Mouse (Mus musculus) spleen, postnatal 14 days (tissue): ENCODE data around the gene Acsl5.

Experiments
- DNase-seq, 2 experiments: peaks; one replicate each; pipeline ENCODE4 v3.0.0; 2021 to 2022; ENCODE audit warnings: low spot score in 2 of 2

The Acsl5 gene

DNA sequence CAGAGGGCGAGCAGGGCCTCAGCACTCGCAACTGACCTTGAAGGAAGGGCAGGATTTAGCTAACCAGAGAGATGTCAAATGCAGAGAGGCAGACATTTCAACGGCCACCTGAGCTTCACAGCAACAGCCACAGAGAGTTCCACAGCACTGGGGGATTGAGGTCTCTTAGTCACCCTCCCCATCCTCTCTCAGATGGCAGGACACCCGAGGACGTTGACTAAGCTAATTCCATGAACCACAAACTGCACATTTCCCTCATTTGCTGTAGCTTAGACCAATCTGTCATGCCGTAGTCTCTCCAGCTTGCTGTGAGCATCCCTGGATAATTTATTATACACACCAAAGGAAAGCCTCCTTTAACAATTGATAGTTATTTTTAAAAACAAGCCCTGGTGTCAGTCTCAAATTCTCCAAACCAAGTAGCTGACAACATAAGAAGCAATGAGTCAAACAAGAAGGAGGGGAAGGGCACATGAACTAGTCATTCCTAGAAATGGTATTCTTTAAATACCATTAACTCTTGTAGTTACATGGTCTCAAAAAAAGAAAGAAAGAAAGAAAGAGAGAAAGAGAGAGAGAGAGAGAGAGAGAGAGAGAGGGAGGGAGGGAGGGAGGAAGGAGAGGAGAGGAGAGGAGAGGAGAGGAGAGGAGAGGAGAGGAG, 11.8 kb upstream of the Acsl5 start:
- DNase-seq, result no peak

DNA sequence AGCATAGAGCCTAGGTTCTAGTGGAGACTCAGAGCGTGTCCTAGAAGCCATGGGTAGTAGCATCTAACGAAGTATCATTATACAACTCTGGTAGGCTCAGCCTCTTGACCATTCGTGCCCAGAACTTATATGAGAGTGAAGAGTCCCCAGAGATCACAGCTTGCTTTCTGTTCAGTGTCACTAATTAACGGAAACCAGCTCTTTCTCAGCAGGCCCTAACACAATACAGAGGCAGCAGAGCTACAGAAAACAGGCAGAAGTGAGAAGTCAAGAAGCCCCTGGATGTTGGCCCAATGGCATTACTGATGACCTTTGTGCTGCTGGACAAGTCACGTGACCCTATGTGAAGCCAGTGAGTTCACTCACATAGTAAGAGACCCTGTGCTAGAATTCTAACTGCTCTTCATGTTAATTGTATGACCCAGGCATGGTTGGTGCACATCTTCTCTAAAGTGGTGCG, 10.5 kb upstream of the Acsl5 start, which contains the start of gene Gucy2g:
TSS of gene Gucy2g (minus strand) at position 51 of the 460 bp plus-strand sequence.
- DNase-seq, result no peak

DNA sequence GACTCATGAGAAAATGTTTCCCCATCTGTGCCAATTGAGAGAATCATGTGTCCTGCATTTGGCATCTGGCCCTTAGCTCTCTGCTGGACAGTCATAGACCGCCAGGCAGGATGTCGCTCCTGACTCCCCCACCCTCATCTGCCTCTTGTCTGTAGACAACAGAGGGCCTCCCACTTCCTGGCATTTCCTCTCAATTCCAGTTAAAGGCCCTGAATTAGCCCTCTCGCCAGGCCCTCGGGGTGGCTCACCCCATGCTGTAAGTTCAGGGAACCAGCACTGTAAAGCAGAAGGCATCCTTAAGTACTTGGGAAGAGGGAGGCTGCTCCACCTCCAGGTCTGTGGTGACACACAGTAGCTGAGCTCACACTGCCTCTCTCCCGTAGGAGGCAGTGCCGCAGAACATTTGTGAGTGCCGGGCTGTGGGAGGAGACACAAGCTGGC, 6.9 kb upstream of the Acsl5 start:
- DNase-seq, result peak in 1 of 2 experiments; percentile 6

DNA sequence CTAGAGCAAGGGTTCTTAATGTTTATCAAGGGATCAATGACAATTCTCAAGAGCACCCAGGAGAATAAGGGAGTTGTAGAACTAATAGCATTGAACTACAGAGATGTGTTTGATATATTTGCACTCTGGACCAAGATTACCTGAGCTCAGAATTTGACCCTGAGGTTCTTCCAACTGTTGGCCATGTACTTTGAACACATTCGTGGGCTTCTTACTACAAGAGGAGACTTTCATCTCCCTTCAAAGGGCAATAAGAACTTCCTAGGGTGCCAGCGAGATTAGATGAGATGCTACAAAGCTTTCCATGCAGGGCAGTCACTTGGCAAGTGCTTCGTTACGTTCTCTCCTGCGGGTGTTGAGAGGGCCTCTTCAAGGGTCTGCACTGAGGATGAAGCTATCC, 4.2 kb upstream of the Acsl5 start:
- no peak for DNase-seq

DNA sequence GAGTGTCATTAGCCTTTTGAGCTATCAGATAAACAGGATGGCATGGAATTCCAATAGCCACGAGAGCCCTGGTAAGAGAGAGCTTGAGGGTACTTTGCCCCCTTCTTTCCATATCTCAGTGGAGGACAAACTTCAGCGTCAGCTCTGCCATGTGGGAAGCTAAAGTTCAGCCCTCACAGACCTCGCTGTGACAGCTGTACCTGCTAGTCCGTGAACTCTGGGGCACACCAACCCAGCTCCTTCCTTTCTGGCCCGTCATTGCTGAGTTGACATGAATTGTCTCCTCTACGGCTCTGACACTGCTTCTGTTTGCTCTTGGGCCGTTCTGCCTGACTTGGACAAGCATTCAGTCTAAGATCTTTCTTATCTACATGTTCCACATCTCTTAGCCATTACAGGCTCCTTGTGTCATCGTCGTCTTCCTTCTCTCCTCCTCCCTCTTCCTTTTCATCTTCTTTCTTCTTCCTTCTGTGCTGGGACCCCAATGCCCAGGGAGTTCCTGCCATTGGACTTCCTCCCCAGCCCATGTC, 3.7 kb upstream of the Acsl5 start:
- no peak for DNase-seq

DNA sequence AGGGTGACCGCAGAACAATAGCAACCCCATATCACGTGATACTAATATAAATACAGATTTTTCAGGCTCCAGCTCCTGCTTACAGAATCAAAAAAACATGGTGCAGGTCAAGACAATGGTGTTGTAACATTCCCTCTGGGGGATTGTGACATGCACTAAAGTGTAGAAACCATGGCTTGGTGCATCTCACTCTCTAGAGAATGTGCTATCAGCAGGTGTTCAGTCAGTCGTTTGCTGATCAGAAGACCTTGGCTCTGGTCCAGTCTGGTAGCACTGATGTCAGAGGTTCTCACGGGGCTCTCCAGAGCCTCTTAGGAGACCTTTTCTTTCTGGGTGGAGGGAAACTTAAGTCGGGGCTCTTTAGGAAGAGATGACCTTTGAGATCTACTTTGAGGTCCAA, 1.3 kb upstream of the Acsl5 start:
- no peak for DNase-seq

DNA sequence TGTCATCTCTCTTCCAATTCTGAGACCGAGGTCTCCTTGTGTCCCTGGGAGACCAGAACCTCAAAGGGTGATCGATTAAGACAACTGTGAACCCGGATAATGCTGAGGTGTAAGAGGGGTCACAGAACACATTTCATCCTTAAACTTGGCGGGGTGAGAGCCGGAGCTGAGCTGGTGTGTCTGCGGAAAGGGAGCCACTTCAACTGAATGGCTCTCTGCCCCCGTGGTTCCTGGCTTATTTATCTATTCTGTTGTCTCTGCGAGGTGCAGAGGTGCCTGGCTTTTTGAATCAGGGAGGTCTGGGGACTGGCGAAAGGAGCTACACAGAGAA, 1.5 kb downstream of the Acsl5 start:
- DNase-seq, result no peak

DNA sequence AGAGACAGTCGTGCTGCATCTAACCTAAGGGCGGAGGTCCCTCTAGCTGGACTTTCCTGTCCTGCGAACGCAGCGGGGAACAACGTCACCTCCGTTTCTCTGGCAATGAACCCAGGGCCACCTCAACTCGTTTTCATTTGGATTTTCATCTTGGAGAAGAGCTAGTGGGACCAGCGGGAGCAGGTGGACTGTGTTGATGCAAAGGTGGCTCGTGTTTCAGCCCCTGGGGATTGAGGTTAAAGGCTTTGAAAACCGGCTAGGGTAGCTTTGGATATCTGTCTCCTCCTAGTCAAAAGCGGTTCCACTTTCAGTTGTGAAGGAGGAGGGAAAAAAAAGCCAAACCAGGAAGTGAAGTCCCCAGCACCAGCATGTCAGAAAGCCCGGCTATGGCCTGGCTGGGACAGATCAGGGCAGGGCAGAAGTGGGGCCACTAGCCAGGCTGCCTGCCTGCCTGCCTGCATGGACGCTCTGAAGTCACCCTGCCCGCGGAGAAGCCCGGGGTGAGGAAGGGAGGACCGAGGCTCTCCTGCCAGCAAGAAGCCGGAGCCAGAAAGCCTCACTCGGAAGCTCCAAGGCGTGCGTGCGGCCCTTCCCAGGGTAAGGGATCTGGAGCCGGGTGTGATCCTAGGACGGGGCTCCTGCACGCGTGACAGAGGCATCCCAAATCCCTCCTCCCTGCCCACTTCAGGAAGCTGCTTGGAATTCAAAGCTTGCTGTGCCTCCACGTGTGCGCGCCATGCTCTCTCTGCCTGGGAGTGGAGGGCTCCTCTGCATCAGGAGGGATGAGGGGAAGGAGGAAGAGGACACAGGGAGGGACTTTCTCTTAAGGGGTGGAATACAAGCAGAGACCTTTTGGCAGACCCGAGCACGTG, 2.1 kb downstream of the Acsl5 start:
- DNase-seq, result peak; percentile 34 to 41

DNA sequence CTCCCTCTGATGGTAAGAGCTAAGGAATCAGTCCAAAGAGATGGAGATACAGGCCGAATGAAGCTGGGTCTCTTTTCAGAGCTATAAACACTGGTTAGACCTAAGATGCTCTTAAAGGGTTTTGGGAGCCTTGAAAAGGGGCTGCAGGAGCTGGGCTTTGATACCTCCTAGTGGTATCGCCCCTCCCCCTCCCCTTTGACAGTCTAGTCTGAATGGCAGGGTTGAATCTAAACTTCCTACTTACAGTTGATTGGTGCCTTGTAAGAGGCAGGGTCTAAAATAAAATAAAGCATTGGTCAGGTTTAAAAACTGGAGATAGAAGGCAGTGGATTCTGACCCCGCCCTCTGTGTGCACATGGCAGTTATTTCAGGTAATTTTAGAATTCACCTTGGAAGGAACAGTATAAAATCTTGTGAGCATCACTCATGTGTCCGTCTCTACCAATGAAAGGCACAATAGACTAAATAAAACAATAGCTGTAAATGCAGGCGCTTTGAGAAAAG, 2.8 kb downstream of the Acsl5 start:
- DNase-seq, result peak in 1 of 2 experiments; percentile 13

DNA sequence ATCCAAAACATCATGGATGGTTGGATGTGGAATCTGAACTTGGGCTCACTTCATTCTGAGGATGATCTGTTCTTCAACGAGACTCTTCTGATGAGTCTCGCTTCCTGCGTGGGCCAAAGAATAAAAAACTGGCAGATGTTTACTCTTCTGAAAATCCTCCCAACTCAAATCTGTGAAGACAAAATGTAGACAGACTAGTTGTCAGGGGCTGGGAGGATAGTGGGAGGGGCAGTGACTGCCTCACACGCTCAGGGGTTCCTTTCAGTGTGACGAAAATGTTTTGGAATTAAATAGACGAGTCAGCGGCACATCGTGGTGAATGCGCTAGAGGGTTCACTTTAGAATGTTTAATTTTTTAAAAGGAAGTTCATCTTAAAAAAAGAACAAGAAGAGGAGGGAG, 4.4 kb downstream of the Acsl5 start:
- no peak for DNase-seq

DNA sequence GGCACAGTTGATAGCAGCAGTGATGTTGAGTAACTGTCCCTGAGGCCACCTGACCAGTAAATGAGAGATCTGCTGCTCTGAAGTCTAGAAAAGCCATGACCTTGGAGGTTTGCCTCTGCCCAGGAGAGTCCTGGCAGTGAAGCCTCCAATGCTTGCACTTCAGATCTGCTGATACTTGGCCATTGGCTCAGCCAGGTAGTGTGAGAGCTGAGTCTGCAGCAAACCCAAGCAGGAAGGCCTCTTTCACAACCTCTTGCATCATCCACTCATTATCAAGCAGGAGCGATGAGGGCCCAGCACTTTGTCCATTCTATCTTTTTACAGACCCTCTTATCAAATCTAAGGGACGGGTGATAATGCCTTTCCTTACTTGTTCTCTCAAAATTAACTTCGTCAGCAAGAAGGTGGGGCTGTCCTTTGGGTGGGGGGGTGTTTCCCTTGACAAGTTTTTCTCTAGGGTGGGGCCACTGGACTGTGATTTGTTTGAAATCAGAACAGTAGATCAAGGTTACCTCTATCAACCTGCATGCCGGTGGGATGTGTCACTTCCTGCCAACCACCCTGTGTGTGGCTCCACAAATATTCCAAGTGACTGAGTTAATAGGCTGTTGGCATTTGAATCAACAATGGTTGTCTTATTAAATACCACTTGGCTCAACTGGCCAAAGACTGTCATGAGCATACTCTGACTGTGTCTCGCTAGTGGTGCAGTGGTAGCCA, 6.1 kb downstream of the Acsl5 start:
- DNase-seq, result no peak

DNA sequence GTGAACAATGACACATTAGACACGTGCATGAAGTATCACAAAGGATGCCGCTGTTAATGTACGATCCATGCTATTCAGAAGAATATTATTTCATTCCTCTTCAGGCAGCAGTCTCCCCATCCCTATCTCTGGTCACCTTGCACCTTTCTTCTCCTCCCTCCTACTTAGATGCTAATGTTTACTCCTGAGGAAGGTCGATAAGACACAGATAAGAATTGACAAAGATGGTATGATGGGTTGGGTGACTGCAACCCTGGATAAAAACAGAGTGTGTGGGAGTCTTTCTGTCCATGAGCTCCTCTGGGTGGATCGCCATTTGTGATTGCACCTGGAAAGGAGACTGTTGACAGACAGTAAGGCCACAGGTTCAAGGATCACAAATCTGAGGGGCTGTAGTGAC, 6.8 kb downstream of the Acsl5 start:
- no peak for DNase-seq

DNA sequence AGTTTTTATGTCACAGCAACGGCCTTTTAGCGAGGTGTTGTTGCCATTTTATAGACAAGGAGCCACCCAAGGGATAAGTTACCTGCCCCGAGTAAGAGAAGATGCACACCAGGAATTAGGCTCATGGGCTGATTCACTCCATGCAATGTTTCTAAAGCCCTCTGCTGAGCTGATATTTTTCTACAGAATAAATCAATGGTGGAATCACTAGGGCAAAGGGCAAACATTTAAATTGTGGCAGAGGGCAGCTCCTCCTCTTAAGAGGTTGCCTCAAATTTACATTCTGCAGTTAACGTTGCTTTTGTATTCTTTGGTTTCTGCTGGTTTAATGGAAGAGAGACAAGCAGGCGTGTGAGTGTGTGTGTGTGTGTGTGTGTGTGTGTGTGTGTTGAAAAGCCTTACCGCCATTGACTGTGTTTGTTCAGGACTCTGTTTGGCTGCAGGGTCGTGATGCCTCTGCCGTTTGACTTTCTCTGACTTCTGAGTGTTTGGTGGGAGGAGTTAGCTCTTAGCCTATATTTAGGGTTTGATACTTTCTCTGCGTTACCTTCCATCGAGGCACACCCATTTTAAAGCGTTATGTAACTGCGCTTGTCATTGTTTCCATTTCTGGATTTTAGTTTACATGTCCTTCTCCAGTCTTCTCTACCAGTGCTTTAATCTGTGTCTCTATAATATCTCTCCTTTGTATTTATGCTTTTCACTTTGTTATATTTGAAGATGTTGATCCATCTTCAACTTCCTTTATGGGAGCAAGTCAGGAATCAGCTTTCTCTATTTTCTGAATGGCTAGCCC, 8.8 kb downstream of the Acsl5 start:
- no peak for DNase-seq

DNA sequence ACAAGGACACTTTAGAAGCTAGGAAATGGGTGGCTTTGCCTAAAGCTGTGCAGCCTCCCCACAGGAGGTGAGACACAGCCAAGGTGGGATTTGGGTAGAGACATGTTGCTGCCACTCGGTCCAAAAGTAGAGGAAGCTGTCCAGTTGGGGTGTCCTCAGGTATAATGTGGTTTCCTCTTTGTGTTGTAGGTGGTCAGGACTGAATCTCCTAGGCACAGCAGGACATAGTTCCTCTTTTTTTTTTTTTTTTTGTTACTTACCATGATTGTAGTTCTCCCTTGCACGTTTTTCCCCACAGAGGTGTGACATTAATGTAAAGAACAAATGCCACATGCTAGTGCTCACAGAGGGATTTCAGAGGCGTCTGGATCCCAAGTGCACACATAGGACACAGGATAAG, 13.5 kb downstream of the Acsl5 start:
- no peak for DNase-seq

DNA sequence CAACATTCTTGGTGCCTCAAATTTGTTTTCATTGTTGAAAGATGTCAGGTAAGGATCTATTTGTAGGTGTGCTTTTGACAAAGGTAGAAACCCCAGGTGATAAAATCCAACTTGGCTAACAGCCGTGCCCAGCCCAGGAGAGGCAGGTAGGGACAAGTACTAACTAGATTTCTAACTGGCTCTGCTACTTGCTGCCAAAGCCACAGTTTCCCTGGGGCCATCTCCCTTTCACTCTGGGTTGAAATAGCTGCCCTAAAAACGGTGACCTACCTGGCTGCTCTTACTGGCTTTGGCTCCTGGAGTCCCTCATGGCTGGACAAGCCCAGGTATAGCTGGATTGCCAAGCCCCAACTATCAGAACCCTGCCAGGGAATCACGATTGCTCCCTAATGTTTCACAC, 15.0 kb downstream of the Acsl5 start:
- DNase-seq, result no peak

DNA sequence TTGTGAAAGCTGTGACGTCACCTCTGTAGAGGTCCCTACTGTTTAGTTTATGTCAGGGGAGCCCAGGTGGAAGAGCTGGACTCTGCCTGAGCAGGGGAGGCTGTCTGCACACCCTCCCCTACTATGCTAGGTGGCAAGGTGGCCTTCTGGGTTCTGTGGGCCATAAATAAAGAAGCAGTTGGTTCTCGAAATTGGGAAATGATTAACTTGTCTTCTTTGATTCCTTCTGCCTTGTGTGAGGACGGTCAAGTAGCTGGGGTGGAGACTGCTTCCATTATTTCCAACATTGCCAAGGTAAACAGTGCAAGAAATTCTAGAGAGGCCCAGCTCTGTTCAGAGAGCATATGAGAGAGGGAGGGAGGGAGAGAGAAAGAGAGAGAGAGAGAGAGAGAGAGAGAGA, 16.4 kb downstream of the Acsl5 start:
- DNase-seq, result no peak

DNA sequence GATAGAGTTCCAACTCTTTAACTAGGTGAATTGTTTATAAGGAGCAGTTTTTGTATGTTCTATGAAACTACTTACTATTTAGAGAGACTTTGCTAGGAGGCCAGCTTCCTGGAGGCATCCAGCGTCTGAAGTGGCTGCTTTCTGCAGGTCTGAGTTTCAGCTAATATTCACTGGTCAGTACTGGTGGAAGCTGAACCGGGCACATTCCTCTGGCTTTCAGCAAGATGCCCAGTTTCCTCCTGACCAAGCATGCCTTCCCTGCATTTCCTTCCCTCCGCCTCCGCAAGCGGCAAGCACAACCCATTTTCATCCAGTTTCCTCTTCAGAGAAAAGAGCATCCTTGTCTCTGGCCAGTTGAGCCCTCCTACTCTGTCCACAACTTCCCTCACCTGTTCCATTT, 17.3 kb downstream of the Acsl5 start:
- no peak for DNase-seq

DNA sequence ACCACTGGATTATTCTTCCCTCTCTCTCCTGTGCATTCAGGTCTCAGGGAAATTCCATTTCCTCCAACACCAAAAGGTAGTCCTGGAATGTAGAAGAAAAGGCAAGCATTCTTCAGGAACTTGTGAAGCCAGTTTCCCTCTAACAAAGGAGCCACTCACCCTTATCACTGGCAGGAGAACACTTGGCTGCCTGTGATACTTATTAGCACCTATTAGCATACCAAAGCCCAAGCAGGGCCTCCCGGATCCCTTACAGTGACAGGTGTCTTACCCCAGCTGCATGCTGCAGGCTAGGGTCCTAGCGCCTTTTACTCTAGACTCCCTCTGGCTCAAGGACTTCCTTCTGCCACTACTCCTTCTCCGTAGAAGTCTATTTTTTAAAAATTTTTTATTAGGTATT, 19.7 kb downstream of the Acsl5 start:
- DNase-seq, result no peak

DNA sequence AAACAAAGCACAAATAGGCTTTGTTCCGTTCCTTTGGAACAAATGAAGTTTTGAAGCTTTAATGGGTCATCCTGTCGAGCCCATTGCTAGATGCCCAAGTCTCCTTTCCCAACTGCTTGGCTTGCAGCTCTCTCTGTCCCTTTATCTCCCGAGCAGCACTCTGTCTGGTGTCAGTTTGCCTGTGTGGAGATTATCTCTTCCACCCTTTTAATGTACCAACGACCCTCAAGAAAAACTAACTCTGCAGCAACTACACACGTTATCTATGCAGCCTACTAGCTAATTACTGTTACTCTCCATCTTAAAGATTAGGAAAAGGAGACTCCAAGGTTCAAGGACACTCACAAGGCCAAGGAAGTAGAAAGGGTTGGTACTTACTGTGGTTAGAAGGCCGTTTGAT, 21.6 kb downstream of the Acsl5 start:
- no peak for DNase-seq

DNA sequence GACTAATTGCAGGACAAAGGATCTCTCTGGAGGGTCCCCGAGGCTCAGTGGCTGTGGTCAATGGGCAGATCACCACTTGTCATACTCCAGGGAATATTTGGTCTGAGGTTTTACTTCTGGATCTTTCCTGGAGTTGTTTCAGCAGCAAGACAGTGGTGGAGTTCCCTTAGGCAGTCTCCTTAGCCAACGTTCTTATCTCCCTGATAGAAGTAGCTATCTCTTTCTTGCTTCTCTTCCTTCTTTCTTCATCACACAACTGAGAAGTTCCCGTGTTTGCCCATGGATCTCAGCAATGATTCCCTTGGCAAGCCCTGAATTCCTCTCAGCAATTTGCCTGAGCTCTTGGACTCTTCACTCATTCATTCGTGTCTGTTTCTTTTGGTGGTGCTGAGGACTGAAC, 24.4 kb downstream of the Acsl5 start:
- DNase-seq, result no peak

DNA sequence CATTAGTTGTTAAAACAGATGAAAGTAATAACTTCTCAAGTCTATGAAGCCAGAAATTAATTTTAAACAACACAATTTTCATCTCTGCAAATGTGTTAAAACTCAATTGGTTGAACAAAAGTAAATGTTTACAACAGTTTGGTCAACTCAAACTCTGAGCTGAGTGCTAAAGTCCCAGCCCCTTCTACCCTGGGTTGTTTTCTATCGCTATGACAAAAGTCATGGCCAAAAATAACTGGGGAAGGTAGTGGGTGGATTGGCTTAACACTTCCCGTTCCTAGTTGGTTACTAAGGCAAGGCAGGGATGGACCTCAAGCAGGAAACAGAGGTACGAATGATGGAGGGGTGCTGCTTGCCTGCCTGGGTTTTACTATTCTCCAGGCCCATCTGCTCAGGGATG, 25.0 kb downstream of the Acsl5 start:
- no peak for DNase-seq
